Mouse (Mus musculus): ENCODE measurements around the gene Prrt3.

Prrt3 gene

GRCm38 (mm10) chr6:113492101-113492864 is 9.4 kb downstream of the Prrt3 start:
- DNase-seq (ENCODE audit: extremely low read depth, insufficient read length, low spot score): no peak

GRCm38 (mm10) chr6:113489410-113489809 is 12.3 kb downstream of the Prrt3 start:
- DNase-seq (ENCODE audit: extremely low read depth, insufficient read length, low spot score): no peak

GRCm38 (mm10) chr6:113487125-113487576 is 14.6 kb downstream of the Prrt3 start:
- DNase-seq (ENCODE audit: extremely low read depth, insufficient read length, low spot score): peak; percentile 62

- DNase-seq (ENCODE audit: extremely low read depth, insufficient read length, low spot score): no peak
These were observed 18.0 kb downstream of the Prrt3 start for GRCm38 (mm10) chr6:113483729-113484128.

- DNase-seq (ENCODE audit: extremely low read depth, insufficient read length, low spot score): no peak
These were observed 18.6 kb downstream of the Prrt3 start, which contains the start of gene Creld1 for GRCm38 (mm10) chr6:113483100-113483615. Creld1 (plus strand) TSS chr6:113483297.

GRCm38 (mm10) chr6:113482477-113483099 is 19.1 kb downstream of the Prrt3 start:
- DNase-seq (ENCODE audit: extremely low read depth, insufficient read length, low spot score): no peak

- DNase-seq (ENCODE audit: extremely low read depth, insufficient read length, low spot score): peak; percentile 91
These were observed 21.0 kb downstream of the Prrt3 start for GRCm38 (mm10) chr6:113480555-113481373.

GRCm38 (mm10) chr6:113478906-113479305 is 22.8 kb downstream of the Prrt3 start:
- no peak for DNase-seq (ENCODE audit: extremely low read depth, insufficient read length, low spot score)

GRCm38 (mm10) chr6:113477353-113477752 is 24.4 kb downstream of the Prrt3 start:
- DNase-seq (ENCODE audit: extremely low read depth, insufficient read length, low spot score): no peak

GRCm38 (mm10) chr6:113473715-113474114 is 28.0 kb downstream of the Prrt3 start:
- no peak for DNase-seq (ENCODE audit: extremely low read depth, insufficient read length, low spot score)

- no peak for DNase-seq (ENCODE audit: extremely low read depth, insufficient read length, low spot score)
These were observed 28.5 kb downstream of the Prrt3 start for GRCm38 (mm10) chr6:113473246-113473645.

- DNase-seq (ENCODE audit: extremely low read depth, insufficient read length, low spot score): peak; percentile 82
These were observed 29.7 kb downstream of the Prrt3 start for GRCm38 (mm10) chr6:113472061-113472460.

- DNase-seq (ENCODE audit: extremely low read depth, insufficient read length, low spot score): peak; percentile 97
These were observed 30.3 kb downstream of the Prrt3 start, which contains the start of gene Il17rc for GRCm38 (mm10) chr6:113471297-113471936. Il17rc (plus strand) TSS chr6:113471427.

GRCm38 (mm10) chr6:113469432-113469831 is 32.3 kb downstream of the Prrt3 start:
- DNase-seq (ENCODE audit: extremely low read depth, insufficient read length, low spot score): no peak

GRCm38 (mm10) chr6:113469021-113469420 is 32.7 kb downstream of the Prrt3 start:
- DNase-seq (ENCODE audit: extremely low read depth, insufficient read length, low spot score): no peak

GRCm38 (mm10) chr6:113468512-113468911 is 33.2 kb downstream of the Prrt3 start:
- DNase-seq (ENCODE audit: extremely low read depth, insufficient read length, low spot score): no peak

GRCm38 (mm10) chr6:113465602-113466001 is 36.1 kb downstream of the Prrt3 start:
- DNase-seq (ENCODE audit: extremely low read depth, insufficient read length, low spot score): no peak

- DNase-seq (ENCODE audit: extremely low read depth, insufficient read length, low spot score): no peak
These were observed 37.7 kb downstream of the Prrt3 start for GRCm38 (mm10) chr6:113464040-113464439.

- no peak for DNase-seq (ENCODE audit: extremely low read depth, insufficient read length, low spot score)
These were observed 43.1 kb downstream of the Prrt3 start for GRCm38 (mm10) chr6:113458635-113459034.

GRCm38 (mm10) chr6:113457952-113458534 is 43.7 kb downstream of the Prrt3 start, which contains the start of gene Il17re:
Il17re (plus strand) TSS chr6:113458484.
- no peak for DNase-seq (ENCODE audit: extremely low read depth, insufficient read length, low spot score)

Measured in 3134 (cell line).